Mouse (Mus musculus): ENCODE data around the gene Tmem52. TPM values are rescaled to one million over a fixed set of nuclear protein-coding genes. Genes with fewer than 3 reads are reported as not detected.

Gene Tmem52
- polyA plus RNA-seq, 1 experiment from 2014 or later, result 0.79 TPM

Other genes starting within 250 kb of the Tmem52 start
- gene Ski, start 246.5 kb upstream of the Tmem52 start, polyA plus RNA-seq (2015; fragmentation: Nextera tagmentation; extraction: Ambion mirVana), result 25.2 and 26.8 TPM in 2 replicates
- gene Faap20, start 219.3 kb upstream of the Tmem52 start, polyA plus RNA-seq (2015; fragmentation: Nextera tagmentation; extraction: Ambion mirVana), result 74.0 and 76.2 TPM in 2 replicates
- gene Prkcz, start 107.8 kb upstream of the Tmem52 start, polyA plus RNA-seq (2015; fragmentation: Nextera tagmentation; extraction: Ambion mirVana), result 10.5 and 10.6 TPM in 2 replicates
- 0.19 and 0.36 TPM in 2 replicates for gene Gabrd, start 71.0 kb upstream of the Tmem52 start, polyA plus RNA-seq (2015; fragmentation: Nextera tagmentation; extraction: Ambion mirVana)
- 3.7 and 4.9 TPM in 2 replicates for gene Cfap74, start 59.9 kb upstream of the Tmem52 start, polyA plus RNA-seq (2015; fragmentation: Nextera tagmentation; extraction: Ambion mirVana)
- 391 and 399 TPM in 2 replicates for gene Gnb1, start 22.2 kb downstream of the Tmem52 start, polyA plus RNA-seq (2015; fragmentation: Nextera tagmentation; extraction: Ambion mirVana)
- gene Nadk, start 93.3 kb downstream of the Tmem52 start, polyA plus RNA-seq (2015; fragmentation: Nextera tagmentation; extraction: Ambion mirVana), result 85.7 and 90.6 TPM in 2 replicates
- 6.8 and 7.4 TPM in 2 replicates for gene Slc35e2, start 132.3 kb downstream of the Tmem52 start, polyA plus RNA-seq (2015; fragmentation: Nextera tagmentation; extraction: Ambion mirVana)
- 58.8 and 59.9 TPM in 2 replicates for gene Cdk11b, start 155.7 kb downstream of the Tmem52 start, polyA plus RNA-seq (2015; fragmentation: Nextera tagmentation; extraction: Ambion mirVana)
- gene Gm10563, start 176.3 kb downstream of the Tmem52 start, polyA plus RNA-seq (2015; fragmentation: Nextera tagmentation; extraction: Ambion mirVana), result not detected in 2 replicates
- gene Mmp23, start 184.3 kb downstream of the Tmem52 start, polyA plus RNA-seq (2015; fragmentation: Nextera tagmentation; extraction: Ambion mirVana), result 23.7 and 36.9 TPM in 2 replicates
- 30.1 and 34.3 TPM in 2 replicates for gene Mib2, start 200.1 kb downstream of the Tmem52 start, polyA plus RNA-seq (2015; fragmentation: Nextera tagmentation; extraction: Ambion mirVana)
- 11.1 and 11.5 TPM in 2 replicates for gene Fndc10, start 225.2 kb downstream of the Tmem52 start, polyA plus RNA-seq (2015; fragmentation: Nextera tagmentation; extraction: Ambion mirVana)
- 132 and 139 TPM in 2 replicates for gene Ssu72, start 235.7 kb downstream of the Tmem52 start, polyA plus RNA-seq (2015; fragmentation: Nextera tagmentation; extraction: Ambion mirVana)